Mouse (Mus musculus): Measurements from ENCODE around the gene Tnfsf9.
"Not testable (repeated sequence)": the region's sequence is repeated elsewhere in the genome, so short reads cannot be mapped to it uniquely, and the experiment has no call there.

DNA sequence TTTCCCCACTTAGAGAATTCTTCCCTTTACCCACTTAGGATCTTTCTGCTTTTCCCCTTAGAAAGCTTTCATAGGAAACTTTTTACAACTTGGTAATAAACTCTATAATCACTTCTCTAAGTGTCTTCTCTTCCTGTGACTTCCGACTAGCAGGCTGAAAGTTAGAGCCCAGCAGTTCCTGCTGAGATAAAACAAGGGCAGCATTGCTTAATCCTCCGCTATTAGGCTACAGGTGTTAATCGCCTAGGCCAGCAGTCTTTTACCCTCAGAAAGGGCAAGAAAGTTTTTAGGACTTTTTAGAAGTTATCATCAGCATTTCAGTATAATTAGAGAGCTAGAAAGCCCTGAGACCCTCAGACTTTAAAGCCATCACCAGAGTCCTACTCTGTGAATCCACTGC, 28.9 kb downstream of the Tnfsf9 start:
- not testable (repeated sequence) for TF ChIP-seq CTCF (IDR thresholded peaks at IDR 0.05; ENCODE audit: control insufficient read depth, insufficient read depth, low read length); POLR2A (IDR thresholded peaks at IDR 0.05; ENCODE audit: borderline replicate concordance, control insufficient read depth, low read depth, low read length)
